Mouse (Mus musculus) lung, postnatal 0 days (tissue): ENCODE results near the gene Adamts7.

Experiments used
- CTCF ChIP-seq: IDR thresholded peaks from 2 replicates; pipeline ENCODE4 v1.5.1; 2016; ENCODE audit warnings: antibody characterized with exemption, mild to moderate bottlenecking
- EP300 ChIP-seq: IDR thresholded peaks from 2 replicates; pipeline ENCODE4 v1.6.1; 2016; ENCODE audit warnings: antibody characterized with exemption, mild to moderate bottlenecking, control low read depth

GRCm38 (mm10) chr9:90250964-90251750 is 88.3 kb downstream of the Adamts7 start:
- TF ChIP-seq CTCF (no peak), EP300 (no peak)
